Mouse (Mus musculus): ENCODE measurements at regions not wholly inside any gene's neighbourhood (a gene's known extent, or its start where the extent isn't known, plus 50 kb on each side); places are given as distances from the start of the nearest gene placed in this dataset.

DNA sequence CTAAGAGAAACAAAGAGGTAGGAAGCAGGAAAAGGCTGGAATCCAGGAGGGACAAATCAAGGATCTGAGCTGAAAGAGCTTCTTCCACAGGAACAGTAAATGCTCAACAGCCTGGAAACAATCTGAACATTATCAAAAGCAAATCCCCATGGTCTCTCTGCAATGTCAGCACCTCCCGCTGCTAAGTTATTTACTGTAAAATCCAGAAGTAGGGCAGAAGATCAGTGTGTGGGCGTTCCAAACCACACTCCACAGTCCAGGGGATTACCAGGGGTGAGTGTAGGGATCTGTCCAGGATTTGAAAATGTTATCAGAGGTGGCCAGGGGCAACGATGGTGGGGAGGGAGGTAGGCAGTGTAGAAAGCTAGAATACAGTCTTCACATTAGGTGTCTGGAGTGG, 124.0 kb downstream of the Fasl start:
- H3K79me3 ChIP-seq (ENCODE audit: low read depth): no peaks in the 10 kb centered on the region
- no peak overlapping the region for H3ac ChIP-seq (ENCODE audit: control insufficient read depth, insufficient read length, low read depth)
- TF ChIP-seq MYOG (IDR thresholded peaks at IDR 0.05; ENCODE audit: control insufficient read depth, extremely low read depth, insufficient read length) (no peak), MYOD1 (IDR thresholded peaks at IDR 0.05; ENCODE audit: control insufficient read depth, insufficient read length, low read depth) (no peak), CTCF (IDR thresholded peaks at IDR 0.05; ENCODE audit: control insufficient read depth, insufficient read depth, insufficient read length) (no peak), FOSL1 (IDR thresholded peaks at IDR 0.05; ENCODE audit: insufficient read depth, low read length, poor library complexity, severe bottlenecking) (no peak), CEBPB (IDR thresholded peaks at IDR 0.05; ENCODE audit: low read depth) (no peak), MAX (IDR thresholded peaks at IDR 0.05) (no peak), USF1 (IDR thresholded peaks at IDR 0.05; ENCODE audit: low read depth) (no peak)
- H3K36me3 ChIP-seq (ENCODE audit: control insufficient read depth, insufficient read depth): no peaks in the 10 kb centered on the region
- H3K27me3 ChIP-seq (ENCODE audit: control insufficient read depth, insufficient read depth, insufficient read length): no peaks in the 10 kb centered on the region
- H3K79me2 ChIP-seq (ENCODE audit: control insufficient read depth, insufficient read depth): no peaks in the 10 kb centered on the region
- H3K4me3 ChIP-seq (ENCODE audit: insufficient read depth, poor library complexity, severe bottlenecking): no peak overlapping the region

GRCm38 (mm10) chr1:161663351-161663750, 124.9 kb downstream of the Fasl start:
- Histone ChIP-seq H3K27me3 (ENCODE audit: control insufficient read depth, insufficient read depth, insufficient read length) (no peaks in the 10 kb centered on the region), H3K36me3 (ENCODE audit: control insufficient read depth, insufficient read depth) (no peaks in the 10 kb centered on the region), H3K4me3 (ENCODE audit: insufficient read depth, poor library complexity, severe bottlenecking) (no peak overlapping the region), H3ac (ENCODE audit: control insufficient read depth, insufficient read length, low read depth) (no peak overlapping the region), H3K79me2 (ENCODE audit: control insufficient read depth, insufficient read depth) (no peaks in the 10 kb centered on the region), H3K79me3 (ENCODE audit: low read depth) (no peaks in the 10 kb centered on the region)
- TF ChIP-seq MYOD1 (IDR thresholded peaks at IDR 0.05; ENCODE audit: control insufficient read depth, insufficient read length, low read depth) (no peak), CEBPB (IDR thresholded peaks at IDR 0.05; ENCODE audit: low read depth) (no peak), MAX (IDR thresholded peaks at IDR 0.05) (no peak), USF1 (IDR thresholded peaks at IDR 0.05; ENCODE audit: low read depth) (no peak), FOSL1 (IDR thresholded peaks at IDR 0.05; ENCODE audit: insufficient read depth, low read length, poor library complexity, severe bottlenecking) (no peak), MYOG (IDR thresholded peaks at IDR 0.05; ENCODE audit: control insufficient read depth, extremely low read depth, insufficient read length) (no peak), CTCF (IDR thresholded peaks at IDR 0.05; ENCODE audit: control insufficient read depth, insufficient read depth, insufficient read length) (no peak)

- no peaks in the 10 kb centered on the region for H3K79me3 ChIP-seq (ENCODE audit: low read depth)
- H3K36me3 ChIP-seq (ENCODE audit: control insufficient read depth, insufficient read depth): no peaks in the 10 kb centered on the region
- TF ChIP-seq MAX (IDR thresholded peaks at IDR 0.05): no peak
- TF ChIP-seq USF1 (IDR thresholded peaks at IDR 0.05; ENCODE audit: low read depth): no peak
- TF ChIP-seq MYOG (IDR thresholded peaks at IDR 0.05; ENCODE audit: control insufficient read depth, extremely low read depth, insufficient read length): no peak
- TF ChIP-seq CTCF (IDR thresholded peaks at IDR 0.05; ENCODE audit: control insufficient read depth, insufficient read depth, insufficient read length): no peak
- no peak for TF ChIP-seq CEBPB (IDR thresholded peaks at IDR 0.05; ENCODE audit: low read depth)
- no peak for TF ChIP-seq FOSL1 (IDR thresholded peaks at IDR 0.05; ENCODE audit: insufficient read depth, low read length, poor library complexity, severe bottlenecking)
- no peak for TF ChIP-seq MYOD1 (IDR thresholded peaks at IDR 0.05; ENCODE audit: control insufficient read depth, insufficient read length, low read depth)
- H3K4me3 ChIP-seq (ENCODE audit: insufficient read depth, poor library complexity, severe bottlenecking): no peak overlapping the region
- H3K27me3 ChIP-seq (ENCODE audit: control insufficient read depth, insufficient read depth, insufficient read length): no peaks in the 10 kb centered on the region
- H3ac ChIP-seq (ENCODE audit: control insufficient read depth, insufficient read length, low read depth): no peak overlapping the region
- H3K79me2 ChIP-seq (ENCODE audit: control insufficient read depth, insufficient read depth): no peaks in the 10 kb centered on the region
These were observed 126.1 kb downstream of the Fasl start for GRCm38 (mm10) chr1:161662241-161662640.

DNA sequence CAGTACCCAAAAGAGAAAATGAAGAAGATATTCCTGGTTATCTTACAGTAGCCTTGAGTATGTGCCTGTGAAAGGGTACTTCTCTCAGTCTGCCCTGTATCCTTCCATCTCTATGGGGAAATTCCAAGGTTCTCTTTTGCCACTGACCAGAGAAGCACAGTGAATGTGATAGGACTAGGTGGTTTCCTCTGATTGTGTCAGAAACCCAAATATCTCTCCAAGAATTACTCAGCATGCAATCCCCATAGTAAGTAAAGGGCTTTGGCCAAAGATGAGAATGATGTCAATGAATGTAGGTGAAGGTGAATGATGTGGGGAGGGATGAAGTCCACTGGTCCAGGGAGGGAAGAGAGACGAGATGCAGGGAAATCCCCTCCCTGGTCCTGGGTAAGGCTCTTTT, 130.8 kb downstream of the Fasl start:
- H3ac ChIP-seq (ENCODE audit: control insufficient read depth, insufficient read length, low read depth): no peak overlapping the region
- H3K4me3 ChIP-seq (ENCODE audit: insufficient read depth, poor library complexity, severe bottlenecking): no peak overlapping the region
- H3K36me3 ChIP-seq (ENCODE audit: control insufficient read depth, insufficient read depth): no peaks in the 10 kb centered on the region
- TF ChIP-seq CTCF (IDR thresholded peaks at IDR 0.05; ENCODE audit: control insufficient read depth, insufficient read depth, insufficient read length): no peak
- no peaks in the 10 kb centered on the region for H3K27me3 ChIP-seq (ENCODE audit: control insufficient read depth, insufficient read depth, insufficient read length)
- H3K79me3 ChIP-seq (ENCODE audit: low read depth): no peaks in the 10 kb centered on the region
- no peaks in the 10 kb centered on the region for H3K79me2 ChIP-seq (ENCODE audit: control insufficient read depth, insufficient read depth)

DNA sequence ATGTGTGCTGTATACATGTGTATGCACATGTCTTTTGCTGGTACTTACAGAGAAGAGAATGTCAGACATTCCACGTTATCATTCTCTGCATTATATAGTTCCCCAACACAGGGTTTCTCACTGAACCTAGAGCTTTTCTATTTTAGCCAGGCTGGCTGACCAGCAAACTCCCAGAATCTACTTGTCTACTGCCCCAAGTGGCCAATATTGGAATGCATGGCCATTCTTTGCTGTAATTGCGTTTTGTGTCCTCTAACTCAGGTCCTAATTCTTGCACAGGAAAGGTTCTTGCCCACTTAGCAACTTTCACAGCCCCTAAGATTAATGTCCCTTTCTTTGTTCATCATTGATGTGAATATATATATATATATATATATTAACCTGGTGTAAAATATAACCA, 138.9 kb downstream of the Fasl start:
- H3K4me3 ChIP-seq (ENCODE audit: insufficient read depth, poor library complexity, severe bottlenecking): no peak overlapping the region
- no peaks in the 10 kb centered on the region for H3K36me3 ChIP-seq (ENCODE audit: control insufficient read depth, insufficient read depth)
- no peaks in the 10 kb centered on the region for H3K79me2 ChIP-seq (ENCODE audit: control insufficient read depth, insufficient read depth)
- H3ac ChIP-seq (ENCODE audit: control insufficient read depth, insufficient read length, low read depth): no peak overlapping the region
- TF ChIP-seq FOSL1 (IDR thresholded peaks at IDR 0.05; ENCODE audit: insufficient read depth, low read length, poor library complexity, severe bottlenecking) (no peak), MAX (IDR thresholded peaks at IDR 0.05) (no peak), CEBPB (IDR thresholded peaks at IDR 0.05; ENCODE audit: low read depth) (no peak), USF1 (IDR thresholded peaks at IDR 0.05; ENCODE audit: low read depth) (no peak), MYOG (IDR thresholded peaks at IDR 0.05; ENCODE audit: control insufficient read depth, extremely low read depth, insufficient read length) (no peak), CTCF (IDR thresholded peaks at IDR 0.05; ENCODE audit: control insufficient read depth, insufficient read depth, insufficient read length) (no peak), MYOD1 (IDR thresholded peaks at IDR 0.05; ENCODE audit: control insufficient read depth, insufficient read length, low read depth) (no peak)
- H3K27me3 ChIP-seq (ENCODE audit: control insufficient read depth, insufficient read depth, insufficient read length): no peaks in the 10 kb centered on the region
- H3K79me3 ChIP-seq (ENCODE audit: low read depth): no peaks in the 10 kb centered on the region

GRCm38 (mm10) chr1:161632098-161632497, 137.6 kb downstream of the Tnfsf18 start:
- Histone ChIP-seq H3K27me3 (ENCODE audit: control insufficient read depth, insufficient read depth, insufficient read length) (no peaks in the 10 kb centered on the region), H3ac (ENCODE audit: control insufficient read depth, insufficient read length, low read depth) (no peak overlapping the region)
- no peak for TF ChIP-seq MYOD1 (IDR thresholded peaks at IDR 0.05; ENCODE audit: control insufficient read depth, insufficient read length, low read depth)
- no peak for TF ChIP-seq MYOG (IDR thresholded peaks at IDR 0.05; ENCODE audit: control insufficient read depth, extremely low read depth, insufficient read length)

More at GRCm38 (mm10) chr1:161632098-161632497, 137.6 kb downstream of the Tnfsf18 start:
- Histone ChIP-seq H3K79me2 (ENCODE audit: control insufficient read depth, insufficient read depth) (no peaks in the 10 kb centered on the region), H3K79me3 (ENCODE audit: low read depth) (no peaks in the 10 kb centered on the region), H3K36me3 (ENCODE audit: control insufficient read depth, insufficient read depth) (no peaks in the 10 kb centered on the region), H3K4me3 (ENCODE audit: insufficient read depth, poor library complexity, severe bottlenecking) (no peak overlapping the region)

All from C2C12 (cell line).